Mouse (Mus musculus): ENCODE measurements around the gene Slc31a2.

Slc31a2 gene

DNA sequence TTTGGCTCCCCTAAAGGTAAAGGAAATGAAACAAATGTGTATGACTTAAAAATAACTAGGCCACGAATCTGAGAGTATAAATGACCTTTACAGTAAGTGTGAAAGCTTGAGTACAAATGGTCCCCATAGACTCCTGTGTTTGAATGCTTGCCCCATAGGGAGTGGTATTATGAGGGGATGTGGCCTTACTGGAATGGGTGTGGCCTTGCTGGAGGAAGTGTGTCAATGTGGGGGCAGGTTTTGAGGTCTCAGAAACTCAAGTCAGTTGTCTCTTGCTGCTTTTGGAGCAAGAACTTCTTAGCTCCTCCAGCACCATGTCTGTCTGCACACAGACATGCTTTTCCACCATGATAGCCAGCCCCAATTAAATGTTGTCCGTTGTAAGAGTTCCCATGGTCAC, 54.1 kb downstream of the Slc31a2 start:
- DNase-seq (ENCODE audit: low spot score in 2 of 2), result no peak

DNA sequence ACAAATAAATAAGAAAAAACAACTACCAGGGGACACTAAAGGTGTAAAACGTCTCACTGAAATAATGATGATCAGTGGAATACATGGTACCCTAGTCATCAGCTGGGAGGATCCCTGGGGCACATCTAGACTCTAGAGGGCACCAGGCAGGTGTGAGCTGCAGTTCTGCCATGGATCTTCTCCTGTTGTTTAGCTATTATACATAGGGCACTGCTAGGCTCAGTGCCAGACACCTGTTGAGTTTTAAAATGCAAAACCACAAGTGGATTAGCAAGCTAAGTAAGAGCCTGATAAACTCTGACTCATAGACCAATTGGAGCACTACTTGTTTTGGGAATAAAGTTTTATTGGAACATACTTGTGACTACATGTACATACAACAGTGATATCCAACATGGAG, 55.9 kb downstream of the Slc31a2 start:
- no peak for DNase-seq (ENCODE audit: low spot score in 2 of 2)

GRCm38 (mm10) chr4:62322684-62323083, 60.3 kb downstream of the Slc31a2 start:
- no peak for DNase-seq (ENCODE audit: low spot score in 2 of 2)

- no peak for DNase-seq (ENCODE audit: low spot score in 2 of 2)
Observed at GRCm38 (mm10) chr4:62326111-62326510, 63.7 kb downstream of the Slc31a2 start.

- DNase-seq (ENCODE audit: low spot score in 2 of 2), result no peak
Observed at GRCm38 (mm10) chr4:62328941-62329660, 66.7 kb downstream of the Slc31a2 start.

GRCm38 (mm10) chr4:62331977-62332376, 69.6 kb downstream of the Slc31a2 start:
- DNase-seq (ENCODE audit: low spot score in 2 of 2), result no peak

DNA sequence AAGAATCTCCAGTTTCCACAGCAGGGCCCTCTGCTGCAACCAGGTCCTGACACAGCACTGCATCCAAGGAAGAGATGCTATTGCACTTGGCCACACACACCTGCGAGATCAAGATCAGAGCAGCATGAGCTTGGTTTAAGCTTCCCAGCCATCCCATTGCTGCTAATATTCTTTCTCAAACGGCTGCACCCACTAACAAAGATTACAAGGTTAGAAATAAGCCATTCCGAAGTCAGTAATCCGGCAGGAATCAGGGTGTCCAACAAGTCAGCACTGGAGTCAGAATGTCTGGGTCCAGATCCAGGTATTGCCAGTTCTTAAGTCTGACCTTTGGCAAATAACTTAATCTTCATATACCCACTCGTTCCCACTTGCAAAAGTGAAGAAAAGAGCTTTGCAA, 76.2 kb downstream of the Slc31a2 start:
- no peak for DNase-seq (ENCODE audit: low spot score in 2 of 2)

- DNase-seq (ENCODE audit: low spot score in 2 of 2), result no peak
Observed at GRCm38 (mm10) chr4:62344000-62344399, 81.6 kb downstream of the Slc31a2 start.

DNA sequence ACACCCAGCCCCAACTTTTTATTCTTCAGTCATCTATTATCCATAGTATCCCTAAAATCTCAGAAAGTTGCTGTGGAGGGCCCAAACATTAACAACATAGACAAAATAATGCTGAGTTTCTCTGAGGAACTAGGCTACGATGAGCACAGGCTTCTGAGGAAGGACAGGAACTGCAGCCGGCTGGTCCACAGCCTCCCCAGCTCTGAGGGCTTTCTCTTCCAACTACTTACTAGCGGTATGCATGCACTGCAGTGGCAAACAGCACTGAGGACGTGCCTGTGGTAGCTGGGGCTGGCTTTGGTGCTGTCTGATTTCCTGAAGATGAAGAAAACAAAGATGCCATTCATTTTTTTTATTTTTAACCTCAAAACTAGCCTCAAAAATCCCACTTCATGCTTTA, 83.5 kb downstream of the Slc31a2 start:
- no peak for DNase-seq (ENCODE audit: low spot score in 2 of 2)

- DNase-seq (ENCODE audit: low spot score in 2 of 2), result no peak
Observed at GRCm38 (mm10) chr4:62347605-62348328, 85.4 kb downstream of the Slc31a2 start.

Measured in right cerebral cortex, adult 2 months (tissue).